Mouse (Mus musculus) mouse trophoblast stem cell (cell line): ENCODE measurements around the gene Rmi1.
"Not testable (repeated sequence)": the region's sequence is repeated elsewhere in the genome, so short reads cannot be mapped to it uniquely, and the experiment has no call there.

ENCODE experiments used
- in situ Hi-C, 2 experiments: fragments of 300-500 bp; cut with MseI, MboI; formaldehyde crosslinking; loops; 2 replicates in 1 of 2; 3 replicates in 1 of 2; pipeline ENCODE4 v1.15.1; 2025

The Rmi1 gene

GRCm38 (mm10) chr13:58401135-58402002 lies 679 bp upstream of the Rmi1 start:
- in situ Hi-C loops = no loop called here

GRCm38 (mm10) chr13:58402744-58403110 lies 679 bp downstream of the Rmi1 start:
- in situ Hi-C loops = no loop called here

- in situ Hi-C loops = not testable (repeated sequence)
Measured at GRCm38 (mm10) chr13:58403243-58403642, 1.2 kb downstream of the Rmi1 start, which contains the start of gene Hnrnpk. Gene Hnrnpk (minus strand): TSS chr13:58403343.

GRCm38 (mm10) chr13:58411073-58411472 lies 9.0 kb downstream of the Rmi1 start:
- in situ Hi-C loops = loop anchor here (5.0 kb wide), 2 partner anchors 36 to 41 kb away; no protein-coding TSS in a partner anchor

- in situ Hi-C loops = no loop called here
Measured at GRCm38 (mm10) chr13:58415374-58415773, 13.3 kb downstream of the Rmi1 start.

- in situ Hi-C loops = no loop called here
Measured at GRCm38 (mm10) chr13:58415838-58416237, 13.8 kb downstream of the Rmi1 start.

GRCm38 (mm10) chr13:58418656-58419055 lies 16.6 kb downstream of the Rmi1 start:
- in situ Hi-C loops = no loop called here

- in situ Hi-C loops = no loop called here
Measured at GRCm38 (mm10) chr13:58419266-58419665, 17.2 kb downstream of the Rmi1 start.

- in situ Hi-C loops = no loop called here
Measured at GRCm38 (mm10) chr13:58421026-58421425, 19.0 kb downstream of the Rmi1 start.

- in situ Hi-C loops = no loop called here
Measured at GRCm38 (mm10) chr13:58422242-58422641, 20.2 kb downstream of the Rmi1 start.

- in situ Hi-C loops = no loop called here
Measured at GRCm38 (mm10) chr13:58423061-58423660, 21.1 kb downstream of the Rmi1 start.

GRCm38 (mm10) chr13:58439716-58440115 lies 37.7 kb downstream of the Rmi1 start:
- in situ Hi-C loops = no loop called here

- in situ Hi-C loops = no loop called here
Measured at GRCm38 (mm10) chr13:58443326-58443725, 41.3 kb downstream of the Rmi1 start.

- in situ Hi-C loops = no loop called here
Measured at GRCm38 (mm10) chr13:58443787-58444186, 41.7 kb downstream of the Rmi1 start.

- in situ Hi-C loops = loop anchor here in 1 of 2 experiments (5.0 kb wide), 1 partner anchor 34 kb away; no protein-coding TSS in a partner anchor
Measured at GRCm38 (mm10) chr13:58446541-58446940, 44.5 kb downstream of the Rmi1 start.

GRCm38 (mm10) chr13:58450459-58451182 lies 48.6 kb downstream of the Rmi1 start:
- in situ Hi-C loops = loop anchor here in 1 of 2 experiments (5.0 kb wide), 1 partner anchor 38 kb away; no protein-coding TSS in a partner anchor

GRCm38 (mm10) chr13:58452246-58452645 lies 50.2 kb downstream of the Rmi1 start:
- in situ Hi-C loops = loop anchor here in 1 of 2 experiments (5.0 kb wide), 1 partner anchor 40 kb away; no protein-coding TSS in a partner anchor

GRCm38 (mm10) chr13:58452651-58453413 lies 50.8 kb downstream of the Rmi1 start:
- in situ Hi-C loops = loop anchor here in 1 of 2 experiments (5.0 kb wide), 1 partner anchor 41 kb away; no protein-coding TSS in a partner anchor

- in situ Hi-C loops = loop anchor here in 1 of 2 experiments (5.0 kb wide), 1 partner anchor 41 kb away; no protein-coding TSS in a partner anchor
Measured at GRCm38 (mm10) chr13:58453541-58453940, 51.5 kb downstream of the Rmi1 start.

- in situ Hi-C loops = no loop called here
Measured at GRCm38 (mm10) chr13:58456547-58456946, 54.5 kb downstream of the Rmi1 start.

GRCm38 (mm10) chr13:58458811-58459210 lies 56.8 kb downstream of the Rmi1 start:
- in situ Hi-C loops = not testable (repeated sequence)
